Mouse (Mus musculus): ENCODE data around the gene Sbk3. TPM values are rescaled to one million over a fixed set of nuclear protein-coding genes. Genes with fewer than 3 reads are reported as not detected.

The Sbk3 gene
- not detected in 2 replicates for polyA plus RNA-seq (2012)

DNA sequence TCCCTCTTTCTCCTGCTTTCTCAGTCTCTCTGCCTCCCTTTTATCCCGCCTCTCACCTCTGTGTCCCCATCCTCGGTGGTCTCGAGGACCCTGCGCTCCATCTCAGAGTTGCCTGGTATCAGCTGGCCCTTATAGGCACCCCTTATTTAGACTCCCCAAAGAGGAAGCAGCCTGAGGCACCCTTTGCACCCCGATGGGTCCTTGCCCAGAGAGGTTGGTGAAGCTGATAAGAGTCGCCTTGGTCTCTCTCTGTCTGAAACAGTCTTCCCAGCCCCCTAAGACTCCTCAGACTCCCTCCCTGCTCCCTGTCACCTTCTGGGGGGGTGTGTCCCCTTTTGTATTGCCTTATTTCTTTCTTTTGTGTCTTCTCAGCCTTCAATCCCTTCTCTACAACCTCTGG, at the start of gene Sbk3:
Sbk3 (minus strand) TSS at position 101 of the 400 bp plus-strand sequence.

DNA sequence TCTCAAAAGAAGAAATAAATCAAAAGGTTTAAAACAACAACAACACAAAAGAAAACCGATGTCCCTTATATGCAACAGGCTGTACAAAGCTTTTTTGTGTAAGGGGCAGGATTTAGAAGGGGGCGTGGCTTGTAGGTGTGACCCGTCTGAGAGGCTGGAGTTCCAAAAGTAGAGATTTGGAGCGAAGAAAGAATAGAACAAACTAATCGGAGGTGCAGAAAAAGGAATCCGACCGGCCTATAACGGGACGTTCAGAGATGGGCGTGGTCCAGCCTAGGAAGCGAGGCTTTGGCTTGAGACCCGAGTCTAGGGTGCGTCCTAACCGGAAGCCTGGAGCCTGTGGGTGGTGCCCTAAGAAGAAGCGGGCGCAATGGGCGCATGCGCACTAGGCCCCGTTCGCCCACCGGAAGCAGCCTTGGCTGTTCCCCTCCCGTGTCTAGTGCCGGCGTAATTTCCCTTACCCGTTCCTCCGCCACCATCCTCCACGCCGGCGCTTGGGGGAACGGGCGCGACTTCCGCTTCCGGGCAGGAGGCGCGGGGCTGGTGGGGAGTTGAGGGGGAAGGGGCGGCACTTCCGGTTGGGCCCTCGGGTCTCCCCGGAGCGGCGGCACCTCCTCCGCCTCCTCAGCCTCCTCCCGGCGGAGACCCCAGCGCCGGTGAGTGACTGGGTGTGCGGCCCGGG, 49.2 kb upstream of the Sbk3 start, which contains the start of the genes Zfp865 and Ccdc106:
Zfp865 (plus strand) TSS at position 377 of the 682 bp plus-strand sequence.
Ccdc106 (plus strand) TSS at position 554 of the 682 bp plus-strand sequence.

DNA sequence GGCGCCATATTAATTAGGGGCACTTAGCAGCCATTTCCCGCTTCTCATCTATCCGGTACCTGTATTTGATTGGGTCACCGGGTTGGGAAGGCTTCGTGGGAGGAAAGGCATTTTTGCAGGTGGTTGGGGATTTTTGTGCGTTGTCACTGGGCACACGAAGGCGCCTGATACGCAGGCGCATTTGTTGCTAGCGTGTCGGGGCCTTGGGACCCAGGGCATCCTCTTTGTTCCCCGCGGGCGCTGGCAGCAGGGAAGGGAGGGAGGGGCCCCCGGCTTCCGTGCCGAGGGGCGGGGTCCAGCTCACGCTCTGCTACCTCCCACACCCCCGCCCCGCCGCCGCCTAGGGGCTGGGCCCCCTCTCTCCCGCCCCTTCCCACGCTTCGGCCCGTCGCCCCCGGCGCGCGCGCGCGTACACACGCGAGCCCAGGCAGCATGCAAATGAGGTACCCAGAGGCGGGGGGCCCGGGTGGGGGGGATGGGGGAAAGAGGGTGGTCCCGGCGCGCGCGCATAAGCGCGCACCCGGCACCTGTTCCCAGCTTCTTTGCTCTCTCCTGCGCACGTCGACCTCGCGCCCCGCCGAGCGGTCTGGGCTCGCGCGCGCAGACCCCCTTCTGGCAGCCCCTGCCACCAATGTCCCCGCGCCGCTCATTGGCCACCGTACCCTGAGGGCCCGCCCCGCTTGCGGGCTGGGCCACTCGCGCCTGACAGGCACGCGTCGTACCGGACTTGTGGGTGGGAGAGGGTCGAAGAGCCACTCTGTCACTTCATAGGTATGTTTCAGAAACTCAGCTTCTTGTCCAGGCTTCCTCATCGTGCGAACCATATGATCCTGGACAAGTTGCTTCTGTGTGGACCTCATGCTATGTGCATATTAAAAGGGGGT, 44.4 kb upstream of the Sbk3 start, which contains the start of gene Gm44973:
Gm44973 (plus strand) TSS at position 379 of the 884 bp plus-strand sequence.

DNA sequence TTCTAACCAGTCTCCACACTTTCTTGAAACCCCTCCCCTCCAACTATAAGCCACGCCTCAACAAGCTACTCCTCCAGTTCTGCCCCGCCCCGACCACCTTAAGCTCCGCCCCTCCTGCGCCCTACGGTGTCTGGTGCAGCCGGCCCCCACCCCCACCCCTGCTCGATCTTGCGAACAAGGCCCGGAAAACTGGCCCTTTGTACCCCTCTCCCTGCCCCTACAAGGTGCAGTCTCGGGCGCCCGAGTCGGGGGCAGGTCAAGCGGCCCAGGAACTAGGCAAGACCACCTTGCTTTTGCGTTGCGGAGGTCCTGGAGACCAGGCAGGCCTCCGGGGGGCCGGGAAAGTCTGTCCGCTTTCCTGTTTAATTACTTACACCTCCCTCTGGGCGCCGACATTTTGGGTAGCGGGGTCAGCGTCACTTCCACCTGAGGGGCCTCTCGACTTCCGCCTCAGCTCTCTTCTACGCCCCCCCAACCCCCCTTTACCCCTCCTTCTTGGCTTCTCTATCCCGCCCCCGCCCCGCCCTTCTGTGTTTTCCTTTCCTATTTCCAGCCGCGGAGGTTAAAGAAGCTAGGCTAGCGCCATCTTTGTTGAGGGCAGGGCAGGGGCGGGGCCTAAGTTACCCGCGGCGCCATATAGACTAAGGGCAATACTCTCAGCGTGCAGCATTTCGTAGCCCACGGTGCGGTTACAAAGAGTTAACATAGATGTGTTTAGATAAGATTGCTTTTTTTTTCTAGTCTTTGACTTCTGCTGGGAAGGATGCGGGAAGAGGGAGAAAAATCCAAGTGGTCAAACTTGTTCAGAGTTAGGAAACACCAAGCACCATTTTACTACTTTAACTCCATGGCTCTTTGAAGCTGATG, 43.5 kb upstream of the Sbk3 start, which contains the start of the genes Zfp524 and Fiz1:
Zfp524 (plus strand) TSS at position 165 of the 867 bp plus-strand sequence.
Fiz1 (minus strand) TSS at position 447 of the 867 bp plus-strand sequence.

DNA sequence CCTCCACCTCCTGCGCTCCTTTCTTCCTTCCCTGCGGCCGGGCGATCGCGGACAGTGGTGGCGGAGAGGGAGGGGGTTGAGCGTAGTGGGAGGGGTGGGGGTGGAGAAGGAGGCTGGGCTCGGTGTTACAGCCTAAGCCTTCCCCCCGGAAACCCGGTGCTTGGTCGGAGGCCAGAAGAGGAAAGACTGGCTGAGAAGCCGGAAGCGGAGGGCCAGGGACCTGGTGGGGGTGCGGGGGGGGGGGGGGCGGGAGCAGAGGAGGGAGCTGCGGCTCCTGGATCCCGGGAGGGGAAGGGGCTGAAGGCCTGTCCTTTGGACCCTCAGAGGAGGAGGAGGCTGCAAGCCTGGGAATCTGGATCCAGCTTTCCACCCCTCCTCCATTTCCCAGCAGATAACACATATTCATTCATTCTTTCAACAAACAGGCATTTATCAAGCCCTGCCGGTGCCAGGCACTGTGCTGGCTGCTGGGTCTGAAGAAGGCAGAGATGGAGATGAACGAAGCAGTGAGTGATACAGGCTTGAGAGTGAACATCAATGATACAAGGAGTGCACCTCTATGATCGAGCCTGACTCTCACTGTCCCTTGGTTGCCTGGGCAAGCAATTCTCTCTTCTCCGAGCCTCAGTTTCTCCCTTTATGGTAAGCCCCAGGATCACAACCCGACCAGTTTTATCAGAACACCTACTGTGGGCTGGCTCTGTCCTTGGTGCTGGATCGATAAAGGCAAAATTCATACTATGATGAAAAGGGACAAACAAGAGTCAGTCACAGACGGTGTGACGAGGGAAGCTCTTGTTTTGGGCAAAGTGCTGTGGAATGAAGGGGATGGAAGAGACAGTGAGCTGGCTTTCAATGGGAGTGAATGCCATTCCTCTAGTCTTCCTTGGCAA, 25.3 kb upstream of the Sbk3 start, which contains the start of gene Zfp579:
Zfp579 (minus strand) TSS at position 156 of the 893 bp plus-strand sequence.

DNA sequence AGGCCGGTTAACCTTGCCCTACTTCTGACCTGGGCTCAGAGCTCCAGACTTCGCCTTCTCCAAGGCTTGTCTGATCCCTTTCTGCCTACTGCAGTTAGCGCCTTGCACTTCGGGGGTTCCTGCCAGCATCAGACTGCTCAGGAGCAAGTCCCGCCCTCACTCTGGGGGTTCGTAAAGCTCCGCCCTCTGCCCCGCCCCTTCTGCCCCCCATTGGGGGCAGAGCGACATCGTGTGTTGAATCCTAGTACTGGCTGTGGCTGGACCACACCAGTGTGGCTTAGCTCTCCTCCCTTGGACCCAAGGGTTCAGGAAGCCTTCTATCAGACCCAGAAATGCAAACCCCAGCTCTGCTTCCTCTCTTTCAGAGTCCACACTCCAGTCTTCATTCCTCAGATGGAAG, 6.7 kb downstream of the Sbk3 start, which contains the start of gene Sbk2:
Sbk2 (minus strand) TSS at position 135 of the 400 bp plus-strand sequence.

DNA sequence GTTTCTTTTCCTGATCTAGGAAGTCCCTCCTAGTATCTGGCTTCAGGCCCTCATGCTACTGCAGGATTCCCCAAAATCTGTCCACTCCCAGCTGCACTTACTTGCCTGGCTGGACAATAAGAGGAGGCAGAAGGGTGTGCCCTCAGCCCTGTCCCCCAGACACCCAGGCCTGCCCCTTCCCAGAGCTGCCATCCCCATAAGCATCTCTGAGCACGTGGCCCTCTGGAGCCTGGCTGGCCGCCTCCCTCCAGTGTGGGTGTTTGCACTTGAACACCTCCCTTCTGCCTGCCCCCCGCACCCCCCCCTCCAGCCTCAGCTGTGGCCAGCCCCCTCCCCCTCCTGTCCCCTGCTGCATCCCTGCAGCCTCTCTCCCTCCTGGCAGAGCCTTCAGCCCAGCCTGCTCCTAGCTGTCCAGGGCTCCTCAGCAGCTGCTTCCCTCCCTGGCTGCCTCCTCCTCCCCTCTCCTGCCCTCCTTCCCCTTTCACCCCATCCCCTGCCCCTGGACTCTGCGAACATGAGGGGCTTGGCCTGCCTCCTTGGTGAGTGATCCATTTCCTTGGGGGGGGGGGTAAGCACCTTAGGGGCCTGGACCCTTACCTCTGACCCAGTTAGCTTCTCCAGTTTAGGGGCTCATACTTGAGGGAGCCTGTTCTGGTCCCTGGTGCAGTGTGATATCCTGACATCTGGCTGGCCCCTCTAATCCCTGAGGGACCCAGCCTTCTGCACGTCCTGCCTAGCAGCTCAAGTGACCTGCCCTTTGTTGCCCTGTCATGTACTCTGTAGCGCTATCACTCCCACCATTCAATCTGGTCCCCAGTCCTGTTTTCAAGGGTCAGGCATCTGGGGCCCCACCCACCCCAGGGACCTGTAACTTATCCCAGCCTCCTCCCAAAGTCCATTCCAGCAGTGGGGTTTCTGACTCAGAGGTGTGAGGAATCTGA, 45.3 kb downstream of the Sbk3 start, which contains the start of gene Ssc5d:
Ssc5d (plus strand) TSS at position 345 of the 941 bp plus-strand sequence.

DNA sequence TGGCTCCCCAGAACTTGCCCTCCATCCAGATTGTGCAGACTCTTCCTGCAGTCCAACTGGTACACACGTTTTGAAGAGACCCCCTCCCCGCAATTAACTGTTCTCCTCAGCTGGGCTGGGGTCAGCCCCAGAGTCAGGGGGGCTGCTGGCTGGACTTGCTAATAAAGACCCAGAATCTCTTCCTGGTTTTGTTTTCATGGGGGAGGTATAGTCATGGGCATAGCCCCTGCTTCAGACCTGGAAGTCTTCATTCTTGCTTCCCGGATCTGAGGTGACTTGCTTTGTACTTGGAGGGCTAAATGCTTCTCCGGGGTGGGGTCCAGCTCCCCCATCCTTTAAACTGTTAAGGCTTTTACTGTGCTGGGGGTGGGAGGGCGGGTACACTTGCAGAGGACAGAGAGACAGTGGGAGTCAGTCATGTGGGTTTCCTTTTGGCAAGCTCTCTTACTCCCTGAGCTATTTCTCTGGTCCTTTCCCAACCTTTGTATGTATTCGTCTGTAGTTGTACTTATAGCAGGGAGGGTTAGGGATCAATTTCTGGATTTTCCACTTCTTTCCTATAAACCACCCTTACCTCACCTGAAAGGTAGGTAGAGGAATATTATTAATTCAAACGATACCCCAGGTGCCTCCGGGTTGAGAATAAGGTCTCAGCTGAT, 49.0 kb downstream of the Sbk3 start, which contains the start of gene Nat14:
Nat14 (plus strand) TSS at position 205 of the 659 bp plus-strand sequence.

Other genes with a start within 250 kb of the Sbk3 start
- gene Tmem150b, start 245.9 kb downstream of the Sbk3 start, polyA plus RNA-seq (2012): 2.6 and 3.2 TPM in 2 replicates
- 312 and 341 TPM in 2 replicates for gene Kmt5c, start 231.1 kb downstream of the Sbk3 start, polyA plus RNA-seq (2012)
- 64.2 and 92.5 TPM in 2 replicates for gene Cox6b2, start 218.1 kb downstream of the Sbk3 start, polyA plus RNA-seq (2012)
- not detected in 2 replicates for gene Fam71e2, start 199.9 kb downstream of the Sbk3 start, polyA plus RNA-seq (2012)
- gene Il11, start 188.3 kb downstream of the Sbk3 start, polyA plus RNA-seq (2012): 0.10 and 1.1 TPM in 2 replicates
- gene Tmem190, start 188.2 kb downstream of the Sbk3 start, polyA plus RNA-seq (2012): not detected in 2 replicates
- 57.5 and 58.8 TPM in 2 replicates for gene Tmem238, start 181.5 kb downstream of the Sbk3 start, polyA plus RNA-seq (2012)
- 10,504 and 11,093 TPM in 2 replicates for gene Rpl28, start 178.3 kb downstream of the Sbk3 start, polyA plus RNA-seq (2012)
- 251 TPM in 2 replicates for gene Ube2s, start 158.6 kb downstream of the Sbk3 start, polyA plus RNA-seq (2012)
- gene Shisa7, start 126.5 kb downstream of the Sbk3 start, polyA plus RNA-seq (2012): 0.24 and 0.79 TPM in 2 replicates
- gene Isoc2b, start 100.9 kb downstream of the Sbk3 start, polyA plus RNA-seq (2012): 7.7 and 11.8 TPM in 2 replicates
- gene Isoc2a, start 94.0 kb downstream of the Sbk3 start, polyA plus RNA-seq (2012): 27.0 and 29.3 TPM in 2 replicates
- gene Gm36210, start 64.7 kb downstream of the Sbk3 start, polyA plus RNA-seq (2012): 0.09 and 0.28 TPM in 2 replicates
- gene Zfp628, start 56.0 kb downstream of the Sbk3 start, polyA plus RNA-seq (2012): 76.1 and 85.0 TPM in 2 replicates
- gene Nat14, start 49.1 kb downstream of the Sbk3 start, polyA plus RNA-seq (2012): 1.3 and 1.9 TPM in 2 replicates
- 0.08 and 0.10 TPM in 2 replicates for gene Ssc5d, start 45.4 kb downstream of the Sbk3 start, polyA plus RNA-seq (2012)
- 0.04 and 0.17 TPM in 2 replicates for gene Sbk2, start 6.8 kb downstream of the Sbk3 start, polyA plus RNA-seq (2012)
- gene Zfp579, start 25.0 kb upstream of the Sbk3 start, polyA plus RNA-seq (2012): 53.1 and 73.1 TPM in 2 replicates
- 49.6 and 56.4 TPM in 2 replicates for gene Zfp524, start 43.2 kb upstream of the Sbk3 start, polyA plus RNA-seq (2012)
- 55.3 and 63.3 TPM in 2 replicates for gene Fiz1, start 43.5 kb upstream of the Sbk3 start, polyA plus RNA-seq (2012)
- gene Gm44973, start 44.3 kb upstream of the Sbk3 start, polyA plus RNA-seq (2012): not detected in 2 replicates
- 75.2 and 76.9 TPM in 2 replicates for gene Zfp865, start 49.2 kb upstream of the Sbk3 start, polyA plus RNA-seq (2012)
- 0.83 and 1.2 TPM in 2 replicates for gene Ccdc106, start 49.4 kb upstream of the Sbk3 start, polyA plus RNA-seq (2012)
- gene 4632433K11Rik, start 63.0 kb upstream of the Sbk3 start, polyA plus RNA-seq (2012): not detected in 2 replicates
- gene Zfp784, start 67.3 kb upstream of the Sbk3 start, polyA plus RNA-seq (2012): 1.3 and 2.7 TPM in 2 replicates
- gene Zfp580, start 80.4 kb upstream of the Sbk3 start, polyA plus RNA-seq (2012): 36.3 and 49.1 TPM in 2 replicates
- gene U2af2, start 91.0 kb upstream of the Sbk3 start, polyA plus RNA-seq (2012): 486 and 623 TPM in 2 replicates
- 527 and 560 TPM in 2 replicates for gene Epn1, start 109.1 kb upstream of the Sbk3 start, polyA plus RNA-seq (2012)
- gene Rfpl4, start 145.8 kb upstream of the Sbk3 start, polyA plus RNA-seq (2012): not detected in 2 replicates
- 0.11 TPM in 1 of 2 replicates, not detected in the other for gene Rasl2-9, start 154.8 kb upstream of the Sbk3 start, polyA plus RNA-seq (2012)
- not detected in 2 replicates for gene Vmn1r55, start 178.5 kb upstream of the Sbk3 start, polyA plus RNA-seq (2012)
- not detected in 2 replicates for gene Vmn1r56, start 225.6 kb upstream of the Sbk3 start, polyA plus RNA-seq (2012)
- not detected in 2 replicates for gene Vmn1r57, start 247.3 kb upstream of the Sbk3 start, polyA plus RNA-seq (2012)

Data from megakaryocyte-erythroid progenitor cell, adult 5 weeks (primary cell).